Mouse (Mus musculus) myocyte (in vitro differentiated cells): ENCODE results near the gene Timp3.

Experiments used
- E2F4 ChIP-seq: IDR thresholded peaks from one replicate; pipeline ENCODE4 v1.6.1; 2011; ENCODE audit warnings: mild to moderate bottlenecking, control low read depth, moderate library complexity; ENCODE audit not compliant: insufficient read depth
- POLR2A ChIP-seq: IDR thresholded peaks from one replicate; pipeline ENCODE4 v1.6.1; 2011; ENCODE audit warnings: low read depth, mild to moderate bottlenecking, control low read depth, moderate library complexity; ENCODE audit not compliant: insufficient read length

DNA sequence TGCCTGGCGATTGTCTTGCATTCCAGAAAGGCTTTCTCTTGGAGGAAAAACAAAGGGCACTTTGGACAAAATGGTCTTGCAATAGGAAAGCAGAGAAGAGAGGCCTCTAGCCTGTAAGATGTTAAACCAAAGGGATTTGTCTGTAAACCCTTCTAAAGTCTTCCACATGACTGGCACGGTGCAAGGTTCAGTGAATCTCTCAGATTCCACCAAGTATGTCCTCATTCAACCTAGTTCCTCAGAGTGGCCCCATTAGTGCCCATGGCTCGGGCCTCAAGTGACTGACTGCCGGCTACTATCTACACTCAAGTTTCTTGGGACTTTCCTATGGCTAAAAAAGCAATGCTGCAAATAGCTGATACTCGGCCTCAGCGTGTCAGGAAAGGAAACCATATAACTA lies 1.8 kb upstream of the Timp3 start:
- TF ChIP-seq E2F4: no peak
- no peak for TF ChIP-seq POLR2A
